Mouse (Mus musculus): ENCODE measurements at regions not wholly inside any gene's neighbourhood (a gene's known extent, or its start where the extent isn't known, plus 50 kb on each side); places are given as distances from the start of the nearest gene placed in this dataset.

GRCm38 (mm10) chr8:44094818-44095217, 385.0 kb upstream of the Adam34 start:
- DNase-seq = no peak

- no peak for DNase-seq
Measured at GRCm38 (mm10) chr8:44093491-44093890, 383.6 kb upstream of the Adam34 start.

GRCm38 (mm10) chr8:44082057-44082456, 372.2 kb upstream of the Adam34 start:
- DNase-seq = no peak

- DNase-seq = no peak
Measured at GRCm38 (mm10) chr8:44058846-44059245, 349.0 kb upstream of the Adam34 start.

GRCm38 (mm10) chr8:44042572-44043355, 332.9 kb upstream of the Adam34 start:
- no peak for DNase-seq

GRCm38 (mm10) chr8:44034211-44034610, 324.4 kb upstream of the Adam34 start:
- DNase-seq = no peak

GRCm38 (mm10) chr8:44031376-44031775, 321.5 kb upstream of the Adam34 start:
- DNase-seq = no peak

GRCm38 (mm10) chr8:44030972-44031371, 321.1 kb upstream of the Adam34 start:
- no peak for DNase-seq

- no peak for DNase-seq
Measured at GRCm38 (mm10) chr8:44027738-44028137, 317.9 kb upstream of the Adam34 start.

GRCm38 (mm10) chr8:44025926-44026325, 316.1 kb upstream of the Adam34 start:
- peak; percentile 50 for DNase-seq

GRCm38 (mm10) chr8:44024028-44024427, 314.2 kb upstream of the Adam34 start:
- no peak for DNase-seq

Data from lung, postnatal 10 days (tissue).